Mouse (Mus musculus) embryonic facial prominence, embryonic 13.5 days (tissue): ENCODE measurements around the gene Gm17019. TPM values are rescaled to one million over a fixed set of nuclear protein-coding genes. Genes with fewer than 3 reads are reported as not detected.
A peak's percentile ranks its signal among the peaks of the same experiment; 100 is the strongest.
"Not testable (repeated sequence)": the region's sequence is repeated elsewhere in the genome, so short reads cannot be mapped to it uniquely, and the experiment has no call there.

ENCODE experiments used
- ATAC-seq: fragments of 200-750 bp; cut with Nextera tagmentation; 2 replicates; pipeline ENCODE4 v1.8.0; 2017; ENCODE audit warnings: low read depth; ENCODE audit not compliant: insufficient number of reproducible peaks, insufficient read depth, low FRiP score, low TSS enrichment
- H3K27ac ChIP-seq: fragments of 300-500 bp; sonication (generic); 2 replicates; pipeline ENCODE4 v1.5.1; 2015; ENCODE audit warnings: moderate library complexity, mild to moderate bottlenecking, inconsistent platforms
- H3K27me3 ChIP-seq: fragments of 300-500 bp; sonication (generic); 2 replicates; pipeline ENCODE4 v1.6.1; 2015; ENCODE audit warnings: mild to moderate bottlenecking, inconsistent platforms
- H3K36me3 ChIP-seq: fragments of 300-500 bp; sonication (generic); 2 replicates; pipeline ENCODE4 v1.6.1; 2015; ENCODE audit warnings: mild to moderate bottlenecking, inconsistent platforms
- H3K4me1 ChIP-seq: fragments of 300-500 bp; sonication (generic); 2 replicates; pipeline ENCODE4 v1.6.1; 2015; ENCODE audit warnings: inconsistent platforms
- H3K4me2 ChIP-seq: fragments of 300-500 bp; sonication (generic); 2 replicates; pipeline ENCODE4 v1.6.1; 2015; ENCODE audit warnings: moderate library complexity, mild to moderate bottlenecking, inconsistent platforms
- H3K4me3 ChIP-seq: fragments of 300-500 bp; sonication (generic); 2 replicates; pipeline ENCODE4 v1.5.1; 2015; ENCODE audit warnings: mild to moderate bottlenecking, inconsistent platforms
- H3K9ac ChIP-seq: fragments of 300-500 bp; sonication (generic); 2 replicates; pipeline ENCODE4 v1.6.1; 2015; ENCODE audit warnings: mild to moderate bottlenecking, inconsistent platforms
- H3K9me3 ChIP-seq: fragments of 300-500 bp; sonication (generic); 2 replicates; pipeline ENCODE4 v1.6.1; 2016; ENCODE audit warnings: inconsistent platforms
- WGBS: fragments of 180-500 bp; shearing (Covaris S2); methylation state at CpG from one replicate; pipeline ENCODE4 v1.1.7; 2015; ENCODE audit warnings: mixed read lengths; 5-methylcytosine and 5-hydroxymethylcytosine counted together
- polyA plus RNA-seq: library from polyadenylated mRNA; unstranded; fragments of >200 nt; fragmentation: Nextera tagmentation; extraction: Ambion mirVana; gene quantifications from 2 replicates; pipeline ENCODE4 v1.2.1, GENCODE M21; 2015

The Gm17019 gene
- polyA plus RNA-seq, 1 experiment from 2014 or later, result not detected

DNA sequence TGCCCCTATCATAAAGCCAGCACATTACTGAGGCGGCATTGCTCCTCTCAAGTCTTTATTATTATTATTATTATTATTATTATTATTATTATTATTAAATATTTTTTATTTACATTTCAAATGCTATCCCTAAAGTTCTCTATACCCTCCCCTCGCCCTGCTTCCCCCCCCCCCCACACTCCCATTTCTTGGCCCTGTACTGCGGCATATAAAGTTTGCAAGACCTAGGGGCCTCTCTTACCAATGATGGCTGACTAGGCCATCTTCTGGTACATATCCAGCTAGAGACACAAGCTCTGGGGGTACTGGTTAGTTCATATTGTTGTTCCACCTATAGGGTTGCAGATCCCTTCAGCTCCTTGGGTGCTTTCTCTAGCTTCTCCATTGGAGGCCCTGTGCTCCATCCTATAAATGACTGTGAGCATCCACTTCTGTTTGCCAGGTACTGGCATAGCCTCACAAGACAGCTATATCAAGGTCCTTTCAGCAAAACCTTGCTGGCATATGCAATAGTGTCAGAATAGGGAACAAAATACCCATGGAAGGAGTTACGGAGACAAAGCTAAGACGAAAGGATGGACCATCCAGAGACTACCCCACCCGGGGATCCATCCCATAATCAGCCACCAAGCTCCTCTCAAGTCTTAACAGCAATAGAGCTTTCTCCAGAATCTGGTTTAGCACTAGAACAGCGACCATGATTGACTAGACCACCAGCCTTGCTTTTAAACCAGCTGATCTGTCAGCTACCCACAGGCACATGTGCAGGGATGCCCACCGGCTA lies 42.2 kb downstream of the Gm17019 start:
- H3K9ac ChIP-seq, H3K4me2 ChIP-seq, H3K27me3 ChIP-seq, H3K36me3 ChIP-seq, H3K4me1 ChIP-seq, H3K4me3 ChIP-seq, H3K27ac ChIP-seq: not testable (repeated sequence)
- 74% methylated on average over 8 of the region's 8 CpGs for WGBS
- ATAC-seq, result peak; percentile 67; the same call in 1 of the 2 replicates
- H3K9me3 ChIP-seq, result peaks cover 14% of the 10 kb centered on the region; the same call in 1 of the 2 replicates

GRCm38 (mm10) chr5:14986649-14987387 lies 46.0 kb downstream of the Gm17019 start:
- H3K9ac ChIP-seq, H3K4me1 ChIP-seq, H3K27ac ChIP-seq, H3K36me3 ChIP-seq, H3K27me3 ChIP-seq, H3K4me2 ChIP-seq, H3K4me3 ChIP-seq: not testable (repeated sequence)
- peak; percentile 75 for ATAC-seq
- WGBS, result 45% methylated on average over 6 of the region's 6 CpGs
- H3K9me3 ChIP-seq, result peaks cover 15% of the 10 kb centered on the region; the same call in 1 of the 2 replicates

Other genes with a start within 250 kb of the Gm17019 start
- gene Gm9758, start 118.1 kb downstream of the Gm17019 start, polyA plus RNA-seq, result not detected in 2 replicates
- not detected in 2 replicates for gene Speer4e, start 94.6 kb downstream of the Gm17019 start, polyA plus RNA-seq
- gene Gm10354, start 54.1 kb downstream of the Gm17019 start, polyA plus RNA-seq, result not detected in 2 replicates